Mouse (Mus musculus) forebrain, embryonic 16.5 days (tissue): ENCODE results near the gene Tmem263. TPM values are rescaled to one million over a fixed set of nuclear protein-coding genes. Genes with fewer than 3 reads are reported as not detected.

Experiments
- ATAC-seq: fragments of 200-750 bp; cut with Nextera tagmentation; 2 replicates; pipeline ENCODE4 v1.8.0; 2017; ENCODE audit warnings: mild to moderate bottlenecking, moderate library complexity
- H3K27ac ChIP-seq: fragments of 300-500 bp; sonication (generic); 2 replicates; pipeline ENCODE4 v1.5.1; 2014; ENCODE audit warnings: low read length, control low read depth
- H3K27me3 ChIP-seq: fragments of 300-500 bp; sonication (generic); replicated peaks from 2 replicates; pipeline ENCODE4 v1.6.1; 2014; ENCODE audit warnings: low read length; ENCODE audit not compliant: control insufficient read depth, insufficient read depth
- H3K36me3 ChIP-seq: fragments of 300-500 bp; sonication (generic); 2 replicates; pipeline ENCODE4 v1.6.1; 2014; ENCODE audit not compliant: control insufficient read depth, insufficient read depth
- H3K4me1 ChIP-seq: fragments of 300-500 bp; sonication (generic); replicated peaks from 2 replicates; pipeline ENCODE4 v1.6.1; 2014; ENCODE audit warnings: low read length; ENCODE audit not compliant: control insufficient read depth, insufficient read depth
- H3K4me2 ChIP-seq: fragments of 300-500 bp; sonication (generic); 2 replicates; pipeline ENCODE4 v1.6.1; 2014; ENCODE audit warnings: mild to moderate bottlenecking, low read length, control low read depth
- H3K4me3 ChIP-seq: fragments of 300-500 bp; sonication (generic); replicated peaks from 2 replicates; pipeline ENCODE4 v1.5.1; 2014; ENCODE audit warnings: mild to moderate bottlenecking, low read length, control low read depth
- H3K9ac ChIP-seq: fragments of 300-500 bp; sonication (generic); replicated peaks from 2 replicates; pipeline ENCODE4 v1.6.1; 2014; ENCODE audit warnings: low read depth, low read length, control low read depth
- H3K9me3 ChIP-seq: fragments of 300-500 bp; sonication (generic); 2 replicates; pipeline ENCODE4 v1.6.1; 2016; ENCODE audit warnings: low read length; ENCODE audit not compliant: control insufficient read depth
- whole genome bisulfite sequencing: fragments of 180-500 bp; shearing (Covaris S2); extraction: QIAGEN DNeasy Blood & Tissue Kit; methylation state at CpG from one replicate; pipeline ENCODE4 v1.1.7; 2014; 5-methylcytosine and 5-hydroxymethylcytosine counted together
- polyA plus RNA-seq: library from polyadenylated mRNA; unstranded; fragments of >200 nt; fragmentation: Nextera tagmentation; extraction: Ambion mirVana; gene quantifications from 2 replicates; pipeline ENCODE4 v1.2.1, GENCODE M21; 2015

Tmem263 gene
- polyA plus RNA-seq, 1 experiment from 2014 or later = 63.0 TPM

DNA sequence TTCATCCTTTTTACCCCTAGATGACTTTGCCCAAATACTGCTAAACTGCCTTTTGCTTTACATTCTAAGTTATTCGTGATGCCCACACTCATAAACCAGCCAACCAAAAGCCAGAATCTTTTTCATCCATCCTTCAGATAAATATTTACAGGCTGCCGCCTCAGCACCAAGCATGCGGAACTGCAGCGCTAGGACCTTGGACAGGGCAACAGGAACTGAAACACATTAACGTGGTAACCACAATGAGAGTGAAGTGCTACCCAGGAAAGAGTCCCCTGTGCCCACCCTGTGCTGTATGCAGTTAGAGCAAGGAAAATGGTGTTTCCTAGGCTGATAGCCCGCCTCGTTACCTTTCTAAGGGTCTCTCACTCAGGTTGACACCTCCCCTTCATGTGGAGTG lies 26.0 kb downstream of the Tmem263 start:
- 24% methylated on average over 7 of the region's 7 CpGs for WGBS

GRCm38 (mm10) chr10:85136573-85136972 lies 34.1 kb downstream of the Tmem263 start:
- Histone ChIP-seq H3K36me3 (peaks cover 2% of the 10 kb centered on the region; the same call in 1 of the 2 replicates), H3K4me2 (no peak overlapping the region), H3K27me3 (no peaks in the 10 kb centered on the region), H3K27ac (no peak overlapping the region), H3K4me1 (no peaks in the 10 kb centered on the region), H3K9me3 (no peaks in the 10 kb centered on the region), H3K9ac (no peak overlapping the region), H3K4me3 (no peak overlapping the region)
- ATAC-seq = no peak
- 92% methylated on average over 6 of the region's 6 CpGs for WGBS

More for the DNA sequence above, 26.0 kb downstream of the Tmem263 start:
- no peaks in the 10 kb centered on the region for H3K27me3 ChIP-seq
- H3K9ac ChIP-seq = peak overlapping the region; percentile 39
- H3K36me3 ChIP-seq = peaks cover 2% of the 10 kb centered on the region; the same call in 1 of the 2 replicates
- no peaks in the 10 kb centered on the region for H3K9me3 ChIP-seq
- 0 out of 2 replicates have a peak, but pooled peaks have one; percentile 4 for ATAC-seq
- peaks cover 15% of the 10 kb centered on the region for H3K4me1 ChIP-seq
- peak overlapping the region; percentile 77 for H3K4me3 ChIP-seq
- H3K27ac ChIP-seq = no peak overlapping the region
- H3K4me2 ChIP-seq = peak overlapping the region; percentile 81

DNA sequence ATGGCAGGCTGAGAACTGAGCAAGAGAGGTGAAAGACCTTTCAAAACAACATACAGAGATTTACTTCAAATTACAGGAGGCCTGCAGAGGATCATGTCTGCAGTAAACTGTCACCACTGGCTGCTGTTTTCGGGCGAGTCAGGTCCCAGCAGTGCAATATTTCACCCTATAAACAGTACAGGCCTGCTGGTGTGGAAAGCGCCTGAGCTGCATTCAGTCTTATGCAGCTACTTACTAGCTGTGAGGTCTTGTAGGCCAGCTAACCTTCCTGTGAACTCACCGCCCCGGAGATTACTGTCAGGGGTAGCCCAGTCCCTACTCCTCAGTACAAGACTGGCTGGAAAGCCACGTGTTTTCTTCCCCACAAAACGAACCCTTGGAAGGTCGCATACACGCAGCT lies 39.0 kb downstream of the Tmem263 start:
- H3K4me2 ChIP-seq = no peak overlapping the region
- H3K36me3 ChIP-seq = peaks cover 2% of the 10 kb centered on the region; the same call in 1 of the 2 replicates
- H3K27me3 ChIP-seq = no peaks in the 10 kb centered on the region
- no peak overlapping the region for H3K27ac ChIP-seq
- H3K4me3 ChIP-seq = no peak overlapping the region
- no peak for ATAC-seq
- WGBS = 85% methylated on average over 9 of the region's 9 CpGs
- no peaks in the 10 kb centered on the region for H3K4me1 ChIP-seq
- no peak overlapping the region for H3K9ac ChIP-seq
- H3K9me3 ChIP-seq = no peaks in the 10 kb centered on the region

DNA sequence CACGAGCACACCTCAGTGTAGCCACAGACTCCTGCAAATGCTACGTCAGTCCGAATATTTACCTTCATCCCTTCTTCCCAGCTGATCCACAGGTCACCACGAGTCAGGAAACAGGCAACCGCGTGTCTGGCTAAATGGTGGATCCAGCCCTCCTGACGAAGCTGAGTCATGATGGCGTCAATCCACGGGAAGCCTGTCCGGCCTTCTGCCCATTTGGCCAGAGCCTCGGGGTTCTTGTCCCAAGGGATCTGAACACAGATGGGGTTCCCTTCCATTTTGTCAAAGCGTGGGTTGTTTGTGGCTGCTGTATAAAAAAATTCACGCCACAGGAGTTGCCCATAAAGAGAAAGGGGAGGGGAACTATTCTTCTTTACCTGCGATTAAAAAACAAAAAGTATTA lies 43.9 kb downstream of the Tmem263 start:
- H3K4me1 ChIP-seq = no peaks in the 10 kb centered on the region
- H3K4me2 ChIP-seq = no peak overlapping the region
- H3K9me3 ChIP-seq = no peaks in the 10 kb centered on the region
- H3K4me3 ChIP-seq = no peak overlapping the region
- no peak for ATAC-seq
- no peak overlapping the region for H3K9ac ChIP-seq
- H3K27me3 ChIP-seq = no peaks in the 10 kb centered on the region
- no peak overlapping the region for H3K27ac ChIP-seq
- H3K36me3 ChIP-seq = peaks cover 2% of the 10 kb centered on the region; the same call in 1 of the 2 replicates
- WGBS = 90% methylated on average over 14 of the region's 14 CpGs

DNA sequence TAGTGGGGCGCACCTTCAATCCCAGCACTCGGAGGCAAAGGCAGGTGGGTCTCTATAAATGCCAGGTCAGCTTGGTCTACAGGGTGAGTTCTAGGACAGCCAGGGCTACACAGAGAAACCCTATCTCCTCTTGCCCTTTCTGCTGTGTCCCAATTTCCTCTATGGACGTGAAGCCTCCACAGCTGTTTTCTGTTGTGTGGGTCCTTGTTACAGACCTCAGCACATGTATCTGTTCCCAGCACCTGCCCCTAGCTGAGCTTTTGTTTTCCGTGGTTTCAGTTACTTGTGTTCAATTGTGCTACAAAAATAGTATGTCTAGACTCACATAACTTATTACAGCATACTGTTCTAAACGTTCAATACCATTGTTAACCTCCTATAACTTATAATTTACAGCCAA lies 46.8 kb downstream of the Tmem263 start:
- Histone ChIP-seq H3K4me2 (no peak overlapping the region), H3K27ac (no peak overlapping the region), H3K36me3 (peaks cover 2% of the 10 kb centered on the region; the same call in 1 of the 2 replicates), H3K9me3 (no peaks in the 10 kb centered on the region), H3K4me1 (no peaks in the 10 kb centered on the region), H3K9ac (no peak overlapping the region), H3K27me3 (no peaks in the 10 kb centered on the region), H3K4me3 (no peak overlapping the region)
- ATAC-seq = no peak
- WGBS = 89% methylated on average over 5 of the region's 5 CpGs

DNA sequence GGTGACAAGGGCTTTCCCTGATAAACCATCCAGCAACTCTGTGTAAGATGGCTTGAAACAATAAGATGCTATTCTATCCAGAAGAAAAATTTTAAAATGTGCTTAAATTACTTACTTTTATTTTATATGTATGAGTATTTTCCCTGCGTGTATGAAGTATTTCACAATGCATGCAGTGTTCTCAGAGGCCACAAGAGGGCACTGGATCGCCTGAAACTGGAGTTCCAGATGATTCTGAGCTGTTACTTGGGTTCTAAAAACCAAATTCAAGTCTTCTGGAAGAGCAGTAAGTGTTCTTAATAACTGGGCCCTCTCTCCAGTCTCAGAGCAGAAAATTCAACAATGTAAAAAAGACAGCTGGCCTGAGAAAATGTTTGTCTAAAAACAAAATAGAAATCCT lies 51.8 kb downstream of the Tmem263 start:
- Histone ChIP-seq H3K4me1 (no peaks in the 10 kb centered on the region), H3K27me3 (no peaks in the 10 kb centered on the region), H3K9me3 (no peaks in the 10 kb centered on the region), H3K4me2 (no peak overlapping the region), H3K36me3 (no peaks in the 10 kb centered on the region), H3K4me3 (no peak overlapping the region), H3K9ac (no peak overlapping the region), H3K27ac (no peak overlapping the region)
- ATAC-seq = no peak
- WGBS = 3% methylated on average over 2 of the region's 2 CpGs

- Histone ChIP-seq H3K9me3 (no peaks in the 10 kb centered on the region), H3K4me2 (no peak overlapping the region), H3K4me1 (peaks cover 2% of the 10 kb centered on the region; the same call in 1 of the 2 replicates), H3K27me3 (no peaks in the 10 kb centered on the region), H3K27ac (no peak overlapping the region), H3K4me3 (no peak overlapping the region), H3K9ac (no peak overlapping the region), H3K36me3 (no peaks in the 10 kb centered on the region)
- 91% methylated on average over 7 of the region's 7 CpGs for WGBS
- no peak for ATAC-seq
Measured at GRCm38 (mm10) chr10:85157451-85157850, 55.0 kb downstream of the Tmem263 start.

- H3K4me1 ChIP-seq = peaks cover 2% of the 10 kb centered on the region; the same call in 1 of the 2 replicates
- H3K4me3 ChIP-seq = no peak overlapping the region
- H3K9ac ChIP-seq = no peak overlapping the region
- no peaks in the 10 kb centered on the region for H3K36me3 ChIP-seq
- WGBS = 93% methylated on average over 1 of the region's 1 CpGs
- H3K4me2 ChIP-seq = no peak overlapping the region
- no peak overlapping the region for H3K27ac ChIP-seq
- H3K9me3 ChIP-seq = no peaks in the 10 kb centered on the region
- no peaks in the 10 kb centered on the region for H3K27me3 ChIP-seq
- ATAC-seq = no peak
Measured at GRCm38 (mm10) chr10:85159989-85160619, 57.7 kb downstream of the Tmem263 start.

- Histone ChIP-seq H3K4me1 (peaks cover 2% of the 10 kb centered on the region; the same call in 1 of the 2 replicates), H3K36me3 (no peaks in the 10 kb centered on the region), H3K4me3 (no peak overlapping the region), H3K27ac (no peak overlapping the region), H3K9me3 (no peaks in the 10 kb centered on the region), H3K27me3 (no peaks in the 10 kb centered on the region), H3K4me2 (no peak overlapping the region), H3K9ac (no peak overlapping the region)
- ATAC-seq = peak; percentile 85
- WGBS = 68% methylated on average over 5 of the region's 5 CpGs
Measured at GRCm38 (mm10) chr10:85161745-85162351, 59.4 kb downstream of the Tmem263 start.
